Mouse (Mus musculus) heart, adult 18-20 months (tissue): ENCODE measurements around the gene Fcgr1. TPM values are rescaled to one million over a fixed set of nuclear protein-coding genes. Genes with fewer than 3 reads are reported as not detected.

Experiments used
- microRNA-seq, 2 experiments: library from miRNA; unstranded; fragments of <30 nt; microRNA quantifications; one replicate each; pipeline ENCODE4 v1.2.0; 2022
- total RNA-seq, 2 experiments: library from RNA; stranded (reverse); gene quantifications; 2 replicates each; pipeline ENCODE4 v1.2.3; 2021

Gene Fcgr1
- total RNA-seq, 2 experiments from 2014 or later: 0.39 to 1.1 TPM

Small RNA genes within 50 kb of the gene (microRNA-seq; reads per million reads assigned to microRNA genes)
- gene Gm47311 (0 reads per million in 2 experiments), gene Gm47313 (0 reads per million in 2 experiments)

Other genes with a start within 250 kb of the Fcgr1 start
- gene Vps45, start 235.5 kb downstream of the Fcgr1 start, total RNA-seq: 10 to 100 TPM; 22.5 to 27.1 TPM
- 10 to 100 TPM; 50.3 to 57.4 TPM for gene Otud7b, start 189.4 kb downstream of the Fcgr1 start, total RNA-seq
- gene Mtmr11, start 132.0 kb downstream of the Fcgr1 start, total RNA-seq: 1 to 10 TPM; 1.7 to 3.4 TPM
- 10 to 100 TPM; 15.4 to 18.7 TPM for gene Sf3b4, start 121.6 kb downstream of the Fcgr1 start, total RNA-seq
- gene Sv2a, start 112.8 kb downstream of the Fcgr1 start, total RNA-seq: 1 to 10 TPM; 1.8 to 2.1 TPM
- 10 to 100 TPM; 28.1 to 34.4 TPM for gene Bola1, start 74.3 kb downstream of the Fcgr1 start, total RNA-seq
- gene Hist2h2ab, start 74.1 kb downstream of the Fcgr1 start, total RNA-seq: 1 to 10 TPM; 1.8 to 1.9 TPM
- gene Hist2h2ac, start 73.1 kb downstream of the Fcgr1 start, total RNA-seq: 10 to 100 TPM; 18.4 to 22.1 TPM
- 1 to 10 TPM; 7.9 to 8.4 TPM for gene Hist2h2be, start 72.8 kb downstream of the Fcgr1 start, total RNA-seq
- 1 to 10 TPM; 4.0 to 9.0 TPM for gene Hist2h3c2, start 54.8 kb downstream of the Fcgr1 start, total RNA-seq
- 100 to 1,000 TPM; 189 to 197 TPM for gene Hist2h2aa2, start 53.7 kb downstream of the Fcgr1 start, total RNA-seq
- gene Hist2h2aa1, start 48.5 kb downstream of the Fcgr1 start, total RNA-seq: 10 to 100 TPM in 1 of 2 experiments, 1 to 10 TPM in 1; 9.3 to 14.7 TPM
- gene Hist2h3c1, start 47.3 kb downstream of the Fcgr1 start, total RNA-seq: not detected
- 10 to 100 TPM; 12.0 to 13.7 TPM for gene Hist2h4, start 30.7 kb downstream of the Fcgr1 start, total RNA-seq
- gene Hist2h3b, start 25.3 kb downstream of the Fcgr1 start, total RNA-seq: 10 to 100 TPM; 16.8 to 21.7 TPM
- gene Hist2h2bb, start 24.2 kb downstream of the Fcgr1 start, total RNA-seq: 10 to 100 TPM; 30.7 to 37.2 TPM
- not detected for gene BC107364, start 158.3 kb upstream of the Fcgr1 start, total RNA-seq
- 100 to 1,000 TPM; 279 to 290 TPM for gene Hfe2, start 231.2 kb upstream of the Fcgr1 start, total RNA-seq